Mouse (Mus musculus) gastrocnemius, postnatal 25 days (tissue): ENCODE measurements at regions not wholly inside any gene's neighbourhood (a gene's known extent, or its start where the extent isn't known, plus 50 kb on each side); places are given as distances from the start of the nearest gene placed in this dataset.

Experiments
- DNase-seq: peaks from one replicate; pipeline ENCODE4 v3.0.0; 2022

- no peak for DNase-seq
Observed at GRCm38 (mm10) chr14:58494400-58494987, 424.1 kb downstream of the Fgf9 start.

GRCm38 (mm10) chr14:58492118-58492517 is 421.8 kb downstream of the Fgf9 start:
- DNase-seq: no peak

GRCm38 (mm10) chr14:58488803-58489202 is 418.5 kb downstream of the Fgf9 start:
- no peak for DNase-seq

GRCm38 (mm10) chr14:58487836-58488235 is 417.5 kb downstream of the Fgf9 start:
- no peak for DNase-seq

- no peak for DNase-seq
Observed at GRCm38 (mm10) chr14:58480454-58480853, 410.1 kb downstream of the Fgf9 start.

- DNase-seq: no peak
Observed at GRCm38 (mm10) chr14:58470678-58471077, 400.3 kb downstream of the Fgf9 start.

- no peak for DNase-seq
Observed at GRCm38 (mm10) chr14:58468451-58468850, 398.1 kb downstream of the Fgf9 start.

GRCm38 (mm10) chr14:58467856-58468255 is 397.5 kb downstream of the Fgf9 start:
- DNase-seq: no peak

- no peak for DNase-seq
Observed at GRCm38 (mm10) chr14:58446776-58447354, 376.5 kb downstream of the Fgf9 start.

GRCm38 (mm10) chr14:58444496-58444895 is 374.1 kb downstream of the Fgf9 start:
- DNase-seq: no peak

GRCm38 (mm10) chr14:58442501-58442900 is 372.2 kb downstream of the Fgf9 start:
- DNase-seq: no peak

- DNase-seq: no peak
Observed at GRCm38 (mm10) chr14:58439963-58440362, 369.6 kb downstream of the Fgf9 start.

GRCm38 (mm10) chr14:58436096-58436495 is 365.7 kb downstream of the Fgf9 start:
- DNase-seq: no peak

GRCm38 (mm10) chr14:58426472-58426871 is 356.1 kb downstream of the Fgf9 start:
- DNase-seq: no peak

GRCm38 (mm10) chr14:58421904-58422303 is 351.6 kb downstream of the Fgf9 start:
- DNase-seq: no peak

GRCm38 (mm10) chr14:58417545-58417944 is 347.2 kb downstream of the Fgf9 start:
- DNase-seq: no peak

- DNase-seq: no peak
Observed at GRCm38 (mm10) chr14:58392055-58392726, 321.8 kb downstream of the Fgf9 start.

- DNase-seq: no peak
Observed at GRCm38 (mm10) chr14:58390741-58391140, 320.4 kb downstream of the Fgf9 start.

- no peak for DNase-seq
Observed at GRCm38 (mm10) chr14:58387348-58388000, 317.1 kb downstream of the Fgf9 start.

- DNase-seq: no peak
Observed at GRCm38 (mm10) chr14:58375056-58375455, 304.7 kb downstream of the Fgf9 start.

- no peak for DNase-seq
Observed at GRCm38 (mm10) chr14:58356824-58357223, 286.5 kb downstream of the Fgf9 start.

- DNase-seq: no peak
Observed at GRCm38 (mm10) chr14:58352986-58353385, 282.6 kb downstream of the Fgf9 start.

GRCm38 (mm10) chr14:58336148-58336547 is 265.8 kb downstream of the Fgf9 start:
- DNase-seq: no peak
